Mouse (Mus musculus): ENCODE measurements around the gene Plcl1. TPM values are rescaled to one million over a fixed set of nuclear protein-coding genes. Genes with fewer than 3 reads are reported as not detected.

The Plcl1 gene
- total RNA-seq, 4 experiments from 2014 or later, result 28.0 to 32.5 (median 29.5) TPM

GRCm38 (mm10) chr1:55701601-55702000 is 295.9 kb downstream of the Plcl1 start:
- no peak for DNase-seq (ENCODE audit: low spot score in 2 of 2)

DNA sequence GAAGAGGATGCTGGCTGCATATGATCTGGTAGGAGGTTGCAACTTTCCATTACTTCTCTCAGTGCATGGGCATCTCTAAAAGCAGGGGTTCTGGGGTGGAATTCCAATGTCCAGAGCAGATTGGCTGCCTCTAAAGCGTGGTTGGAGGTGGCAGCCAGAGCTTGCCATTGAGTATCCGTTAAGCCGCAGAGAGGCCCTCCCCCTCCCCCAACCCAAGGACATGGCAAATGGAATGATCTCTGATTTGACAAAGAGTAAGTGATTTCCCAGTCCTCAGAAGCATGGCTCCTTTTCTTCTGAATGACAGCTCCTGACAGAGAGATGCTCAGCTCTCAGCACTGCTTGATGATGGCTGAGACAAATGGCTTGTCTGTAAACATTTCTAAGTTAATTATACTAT is 296.4 kb downstream of the Plcl1 start:
- DNase-seq (ENCODE audit: low spot score in 2 of 2), result no peak

GRCm38 (mm10) chr1:55704707-55705106 is 299.0 kb downstream of the Plcl1 start:
- DNase-seq (ENCODE audit: low spot score in 2 of 2), result no peak

DNA sequence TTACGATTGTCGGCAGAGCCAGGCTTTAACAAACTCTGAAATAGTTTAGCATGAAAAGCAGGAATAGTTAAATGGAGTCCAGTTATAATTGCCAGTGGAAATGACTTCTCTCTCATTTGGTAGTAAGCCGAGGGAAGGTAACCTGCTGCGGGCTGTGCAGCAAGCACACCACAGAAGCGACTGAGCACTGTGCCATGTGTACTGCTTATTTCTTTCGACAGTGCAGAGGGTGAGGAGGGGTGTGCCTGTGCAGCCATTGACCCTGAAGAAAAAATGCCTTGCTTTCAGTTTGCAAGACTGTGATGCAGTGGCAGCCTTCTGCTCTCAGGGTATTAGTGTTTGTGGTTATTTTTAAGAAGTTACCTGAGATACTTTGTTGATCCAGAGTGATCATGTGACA is 299.5 kb downstream of the Plcl1 start:
- no peak for DNase-seq (ENCODE audit: low spot score in 2 of 2)

- no peak for DNase-seq (ENCODE audit: low spot score in 2 of 2)
Measured at GRCm38 (mm10) chr1:55705756-55706155, 300.0 kb downstream of the Plcl1 start.

GRCm38 (mm10) chr1:55706933-55707332 is 301.2 kb downstream of the Plcl1 start:
- DNase-seq (ENCODE audit: low spot score in 2 of 2), result no peak

DNA sequence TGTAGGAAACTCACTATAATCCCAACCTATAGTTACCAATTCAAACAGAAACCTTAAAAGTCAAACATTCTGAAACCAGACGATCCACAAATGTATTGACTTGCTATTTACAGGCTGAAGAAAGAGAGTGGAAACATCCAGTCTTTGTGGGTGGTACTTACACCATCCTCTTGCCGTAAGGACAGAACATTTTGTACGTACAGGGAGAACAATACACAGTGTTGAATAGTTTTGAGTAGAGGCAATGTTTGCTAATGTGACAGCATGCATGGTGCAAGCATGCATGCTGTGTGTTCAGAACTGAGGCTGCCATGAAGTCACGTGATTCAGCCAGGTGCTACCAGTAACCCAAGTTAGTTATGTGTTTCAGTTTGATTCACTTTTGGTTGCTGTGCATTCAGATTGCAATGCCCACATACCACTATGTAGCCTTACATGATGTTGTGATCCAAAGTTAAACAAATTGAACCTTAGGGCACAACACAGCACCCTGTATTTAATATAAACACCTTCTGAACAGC is 311.6 kb downstream of the Plcl1 start:
- DNase-seq (ENCODE audit: low spot score in 2 of 2), result no peak

DNA sequence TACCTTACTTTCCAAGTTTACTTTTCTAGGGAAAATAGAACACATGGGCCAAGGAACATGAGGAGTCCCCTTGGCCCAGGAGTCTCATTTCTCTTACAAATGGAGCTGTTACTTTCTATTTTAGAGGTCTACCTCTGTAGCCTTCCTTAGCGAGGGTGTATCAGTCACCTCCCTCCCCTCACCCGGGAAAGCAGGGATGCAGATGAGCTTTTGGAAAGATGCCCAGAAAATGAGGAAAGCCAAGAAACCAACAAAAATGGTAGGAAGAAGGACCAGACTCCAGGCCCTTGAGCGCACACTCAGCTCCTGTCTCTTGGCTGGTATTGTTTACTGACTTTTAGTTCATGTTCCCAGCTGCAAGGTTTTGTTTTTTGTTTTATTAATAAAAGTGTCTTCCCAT is 319.7 kb downstream of the Plcl1 start:
- no peak for DNase-seq (ENCODE audit: low spot score in 2 of 2)

GRCm38 (mm10) chr1:55729332-55729731 is 323.6 kb downstream of the Plcl1 start:
- DNase-seq (ENCODE audit: low spot score in 2 of 2), result no peak

GRCm38 (mm10) chr1:55732951-55733350 is 327.2 kb downstream of the Plcl1 start:
- no peak for DNase-seq (ENCODE audit: low spot score in 2 of 2)

DNA sequence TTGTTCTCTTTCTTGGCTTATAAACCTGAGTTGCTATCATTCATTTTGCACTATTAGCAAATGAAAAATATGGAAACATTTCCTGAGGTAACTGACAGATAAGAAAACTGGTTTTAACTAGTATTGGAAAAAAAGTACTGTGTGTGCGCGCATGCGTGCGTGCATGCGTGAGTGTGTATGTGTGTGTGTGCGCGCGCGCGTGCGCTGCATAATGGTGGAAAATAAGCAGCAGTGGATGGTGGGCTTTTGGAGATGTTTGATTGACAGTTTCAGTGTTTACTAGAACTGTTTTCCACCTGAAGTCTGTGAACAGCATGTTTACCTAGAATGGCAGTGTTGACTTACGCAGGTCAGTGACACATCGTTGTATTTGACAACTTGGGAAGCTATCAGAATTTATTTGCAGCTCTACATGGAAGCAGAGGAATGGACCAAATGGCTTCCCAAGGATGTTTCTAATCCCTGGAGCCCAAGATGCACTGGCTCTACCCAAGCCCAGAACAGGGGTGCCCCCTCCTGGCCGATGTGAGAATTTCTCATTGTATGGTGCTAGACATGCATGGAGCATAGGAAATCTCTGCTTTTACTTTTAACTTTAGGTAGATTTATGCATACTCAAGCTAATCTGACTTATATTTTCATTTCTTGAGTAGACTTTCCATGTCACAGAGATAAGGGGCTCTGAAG is 330.5 kb downstream of the Plcl1 start:
- peak; percentile 57 to 86 for DNase-seq (ENCODE audit: low spot score in 2 of 2)

GRCm38 (mm10) chr1:55736762-55737288 is 331.1 kb downstream of the Plcl1 start:
- DNase-seq (ENCODE audit: low spot score in 2 of 2), result no peak

GRCm38 (mm10) chr1:55738746-55739365 is 333.1 kb downstream of the Plcl1 start:
- no peak for DNase-seq (ENCODE audit: low spot score in 2 of 2)

DNA sequence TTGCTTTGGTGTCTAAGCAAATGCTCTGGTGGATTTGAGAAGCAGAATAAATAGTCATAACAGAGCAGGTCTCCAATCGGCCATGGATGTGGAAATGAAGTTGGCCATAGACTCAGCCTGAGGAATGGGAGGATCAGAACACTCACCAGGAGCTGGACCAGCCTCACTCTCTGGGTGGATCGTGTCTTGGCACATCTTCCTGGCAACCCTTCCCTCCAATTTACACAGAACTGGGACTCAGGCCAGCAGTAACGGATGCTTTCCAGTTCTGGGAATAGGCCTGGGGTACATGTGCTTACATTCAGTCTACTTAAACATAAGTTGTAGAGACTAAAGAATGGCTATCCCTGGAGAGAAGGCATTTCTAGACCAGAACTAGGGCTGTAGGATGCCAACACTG is 336.2 kb downstream of the Plcl1 start:
- DNase-seq (ENCODE audit: low spot score in 2 of 2), result peak in 1 of 2 experiments; percentile 28

- peak; percentile 23 to 25 for DNase-seq (ENCODE audit: low spot score in 2 of 2)
Measured at GRCm38 (mm10) chr1:55748516-55748915, 342.8 kb downstream of the Plcl1 start.

- no peak for DNase-seq (ENCODE audit: low spot score in 2 of 2)
Measured at GRCm38 (mm10) chr1:55749770-55750169, 344.0 kb downstream of the Plcl1 start.

GRCm38 (mm10) chr1:55755742-55756141 is 350.0 kb downstream of the Plcl1 start:
- peak in 1 of 2 experiments; percentile 66 for DNase-seq (ENCODE audit: low spot score in 2 of 2)

DNA sequence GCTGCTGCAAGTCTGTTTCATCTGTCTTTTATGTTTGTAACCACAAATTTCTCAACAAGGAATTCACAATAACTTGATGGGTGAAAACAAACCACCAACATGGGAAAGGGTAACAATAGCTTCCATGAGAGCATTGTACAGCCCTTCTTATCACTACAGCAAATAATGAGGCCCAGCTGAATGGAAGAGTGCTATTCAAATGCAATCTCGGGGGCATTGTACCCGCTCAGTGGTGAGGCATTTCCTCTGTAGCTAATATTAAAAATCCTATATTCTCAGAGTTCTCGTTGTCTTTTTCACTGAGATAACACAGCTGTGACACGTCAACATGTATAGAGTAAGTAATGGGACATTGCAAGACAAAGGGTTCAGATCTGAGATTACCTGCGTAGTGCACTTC is 356.6 kb downstream of the Plcl1 start:
- DNase-seq (ENCODE audit: low spot score in 2 of 2), result no peak

GRCm38 (mm10) chr1:55763171-55763570 is 357.4 kb downstream of the Plcl1 start:
- DNase-seq (ENCODE audit: low spot score in 2 of 2), result no peak

- DNase-seq (ENCODE audit: low spot score in 2 of 2), result no peak
Measured at GRCm38 (mm10) chr1:55766743-55767142, 361.0 kb downstream of the Plcl1 start.

DNA sequence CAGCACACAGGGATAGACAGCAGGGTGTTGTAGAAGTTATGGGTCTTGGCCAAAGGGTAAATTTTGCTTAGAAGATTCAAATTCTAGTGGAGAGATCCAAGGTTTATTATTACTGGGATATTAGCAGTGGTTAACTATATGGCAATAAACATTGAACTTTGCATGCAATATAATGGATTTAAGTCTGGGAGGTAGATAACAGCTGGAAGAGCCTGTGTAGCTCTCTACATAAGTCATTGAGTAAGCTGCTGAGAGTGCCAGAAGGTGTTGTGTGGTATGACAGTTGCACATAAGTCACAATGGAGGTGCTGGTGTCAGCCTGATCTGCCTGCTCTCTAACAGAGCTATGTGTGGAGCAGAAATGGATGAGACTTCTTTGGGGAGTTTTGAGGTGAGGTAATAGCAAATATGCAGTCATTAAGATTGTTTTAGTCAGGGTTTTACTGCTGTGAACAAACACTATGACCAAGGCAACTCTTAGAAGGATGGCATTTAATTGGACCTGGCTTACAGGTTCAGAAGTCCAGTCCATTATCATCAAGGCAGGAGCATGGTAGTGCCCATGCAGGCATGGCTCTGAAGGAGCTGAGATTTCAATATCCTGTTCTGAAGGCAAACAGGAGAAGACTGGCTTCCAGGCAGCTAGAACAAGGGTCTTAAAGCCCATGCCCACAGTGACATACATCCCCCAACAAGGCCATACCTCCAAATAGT is 364.5 kb downstream of the Plcl1 start:
- no peak for DNase-seq (ENCODE audit: low spot score in 2 of 2)

DNA sequence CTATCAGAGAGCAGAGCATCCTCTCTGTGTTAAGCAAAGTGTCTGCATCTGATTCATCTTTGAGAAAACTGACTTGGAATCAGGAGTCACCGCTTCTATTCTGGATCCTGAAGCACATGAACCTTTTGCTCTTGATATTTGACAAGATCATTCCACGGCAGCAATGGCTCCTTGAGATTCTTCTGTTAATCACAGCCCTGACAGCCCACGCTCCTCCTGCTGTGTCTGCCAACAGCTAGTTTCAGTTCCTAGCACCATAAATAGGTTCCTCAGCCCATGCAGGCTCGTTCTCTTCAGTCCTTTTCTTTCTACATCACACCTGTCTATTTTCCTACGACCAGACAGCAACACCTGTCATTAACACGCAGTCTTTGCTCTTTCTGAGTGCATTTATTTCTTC is 387.1 kb downstream of the Plcl1 start:
- DNase-seq (ENCODE audit: low spot score in 2 of 2), result peak; percentile 55 to 58

Data from layer of hippocampus, adult 8-10 months (tissue).